Mouse (Mus musculus) liver, postnatal 0 days (tissue): ENCODE results near the gene Dock1. TPM values are rescaled to one million over a fixed set of nuclear protein-coding genes. Genes with fewer than 3 reads are reported as not detected.

Source experiments
- ATAC-seq: fragments of 200-750 bp; cut with Nextera tagmentation; 2 replicates; pipeline ENCODE4 v1.8.0; 2017; ENCODE audit warnings: mild to moderate bottlenecking, moderate library complexity
- DNase-seq: peaks from one replicate; pipeline ENCODE4 v3.0.0-alpha.2; 2016
- H3K27ac ChIP-seq: fragments of 300-500 bp; sonication (generic); 2 replicates; pipeline ENCODE4 v1.5.1; 2014; ENCODE audit warnings: antibody characterized with exemption, moderate library complexity, mild to moderate bottlenecking, low read depth
- H3K27me3 ChIP-seq: fragments of 300-500 bp; sonication (generic); 2 replicates; pipeline ENCODE4 v1.6.1; 2014; ENCODE audit warnings: low read length, control low read depth, mixed read lengths; ENCODE audit not compliant: insufficient read depth
- H3K36me3 ChIP-seq: fragments of 300-500 bp; sonication (generic); replicated peaks from 2 replicates; pipeline ENCODE4 v1.6.1; 2014; ENCODE audit warnings: mild to moderate bottlenecking, control low read depth, low read length, moderate library complexity, mixed read lengths; ENCODE audit not compliant: insufficient read depth
- H3K4me1 ChIP-seq: fragments of 300-500 bp; sonication (generic); 2 replicates; pipeline ENCODE4 v1.6.1; 2014; ENCODE audit warnings: antibody characterized with exemption, mild to moderate bottlenecking, control low read depth; ENCODE audit not compliant: insufficient read depth
- H3K4me2 ChIP-seq: fragments of 300-500 bp; sonication (generic); 2 replicates; pipeline ENCODE4 v1.6.1; 2014; ENCODE audit warnings: low read depth, mild to moderate bottlenecking, low read length, moderate library complexity, mixed read lengths
- H3K4me3 ChIP-seq: fragments of 300-500 bp; sonication (generic); 2 replicates; pipeline ENCODE4 v1.5.1; 2014; ENCODE audit warnings: low read depth, low read length
- H3K9ac ChIP-seq: fragments of 300-500 bp; sonication (generic); replicated peaks from 2 replicates; pipeline ENCODE4 v1.6.1; 2014; ENCODE audit warnings: mild to moderate bottlenecking, moderate library complexity
- H3K9me3 ChIP-seq: fragments of 300-500 bp; sonication (generic); 2 replicates; pipeline ENCODE4 v1.6.1; 2016; ENCODE audit warnings: mild to moderate bottlenecking, control low read depth, low read length, mixed read lengths
- CTCF ChIP-seq: sonication (generic); IDR thresholded peaks from 2 replicates; pipeline ENCODE4 v1.5.1; 2016; ENCODE audit warnings: antibody characterized with exemption, low read depth
- EP300 ChIP-seq: IDR thresholded peaks from 2 replicates; pipeline ENCODE4 v1.6.1; 2016; ENCODE audit warnings: antibody characterized with exemption, low read depth, mild to moderate bottlenecking
- WGBS: fragments of 180-500 bp; shearing (Covaris S2); extraction: QIAGEN DNeasy Blood & Tissue Kit; methylation state at CpG from one replicate; pipeline ENCODE4 v1.1.7; 2014; ENCODE audit not compliant: insufficient replicate concordance; 5-methylcytosine and 5-hydroxymethylcytosine counted together
- polyA plus RNA-seq: library from polyadenylated mRNA; unstranded; fragments of >200 nt; fragmentation: Nextera tagmentation; extraction: Ambion mirVana; gene quantifications from 2 replicates; pipeline ENCODE4 v1.2.1, GENCODE M21; 2015

Dock1 gene
- polyA plus RNA-seq, 1 experiment from 2014 or later, result 3.2 TPM

- 82% methylated on average over 5 of the region's 5 CpGs for WGBS
- Histone ChIP-seq H3K4me2 (no peak overlapping the region), H3K27me3 (no peaks in the 10 kb centered on the region), H3K36me3 (no peaks in the 10 kb centered on the region), H3K9me3 (no peaks in the 10 kb centered on the region), H3K9ac (no peak overlapping the region), H3K27ac (no peak overlapping the region), H3K4me1 (peaks cover 12% of the 10 kb centered on the region), H3K4me3 (no peak overlapping the region)
- ATAC-seq, result no peak
- no peak for TF ChIP-seq CTCF
- TF ChIP-seq EP300, result no peak
- DNase-seq, result no peak
These were observed 29.5 kb downstream of the Dock1 start for GRCm38 (mm10) chr7:134700001-134700400.

- Histone ChIP-seq H3K9me3 (no peaks in the 10 kb centered on the region), H3K4me1 (peaks cover 5% of the 10 kb centered on the region), H3K9ac (no peak overlapping the region), H3K36me3 (no peaks in the 10 kb centered on the region), H3K4me2 (no peak overlapping the region), H3K27me3 (no peaks in the 10 kb centered on the region), H3K4me3 (no peak overlapping the region), H3K27ac (no peak overlapping the region)
- ATAC-seq (no peak), DNase-seq (no peak)
- TF ChIP-seq EP300, result no peak
- TF ChIP-seq CTCF, result no peak
- 68% methylated on average over 5 of the region's 5 CpGs for WGBS
These were observed 32.0 kb downstream of the Dock1 start for GRCm38 (mm10) chr7:134702481-134702880.

GRCm38 (mm10) chr7:134703704-134704103 is 33.2 kb downstream of the Dock1 start:
- ATAC-seq, result no peak
- DNase-seq, result peak; percentile 45
- TF ChIP-seq CTCF (no peak), EP300 (no peak)

GRCm38 (mm10) chr7:134709226-134709853 is 38.9 kb downstream of the Dock1 start:
- no peaks in the 10 kb centered on the region for H3K27me3 ChIP-seq
- no peaks in the 10 kb centered on the region for H3K4me1 ChIP-seq
- no peaks in the 10 kb centered on the region for H3K36me3 ChIP-seq
- no peak overlapping the region for H3K9ac ChIP-seq
- no peaks in the 10 kb centered on the region for H3K9me3 ChIP-seq
- TF ChIP-seq CTCF, result no peak
- no peak for TF ChIP-seq EP300
- WGBS, result 47% methylated on average over 5 of the region's 5 CpGs
- ATAC-seq, result peak; percentile 53
- no peak overlapping the region for H3K27ac ChIP-seq
- no peak overlapping the region for H3K4me3 ChIP-seq
- no peak overlapping the region for H3K4me2 ChIP-seq
- peak; percentile 42 for DNase-seq

More at GRCm38 (mm10) chr7:134703704-134704103, 33.2 kb downstream of the Dock1 start:
- Histone ChIP-seq H3K4me1 (peaks cover 3% of the 10 kb centered on the region; the same call in 1 of the 2 replicates), H3K36me3 (no peaks in the 10 kb centered on the region), H3K27ac (no peak overlapping the region), H3K4me3 (no peak overlapping the region), H3K4me2 (no peak overlapping the region), H3K9ac (no peak overlapping the region), H3K9me3 (no peaks in the 10 kb centered on the region), H3K27me3 (no peaks in the 10 kb centered on the region)
- 64% methylated on average over 2 of the region's 2 CpGs for WGBS

GRCm38 (mm10) chr7:134711576-134711975 is 41.1 kb downstream of the Dock1 start:
- H3K27ac ChIP-seq, result no peak overlapping the region
- DNase-seq (no peak), ATAC-seq (no peak)
- H3K9me3 ChIP-seq, result no peaks in the 10 kb centered on the region
- 64% methylated on average over 1 of the region's 1 CpGs for WGBS
- no peaks in the 10 kb centered on the region for H3K27me3 ChIP-seq
- TF ChIP-seq EP300, result no peak
- TF ChIP-seq CTCF, result peak; percentile 46
- H3K9ac ChIP-seq, result no peak overlapping the region
- H3K4me3 ChIP-seq, result no peak overlapping the region
- no peak overlapping the region for H3K4me2 ChIP-seq
- no peaks in the 10 kb centered on the region for H3K36me3 ChIP-seq
- H3K4me1 ChIP-seq, result no peaks in the 10 kb centered on the region

GRCm38 (mm10) chr7:134719406-134719805 is 49.0 kb downstream of the Dock1 start:
- H3K9me3 ChIP-seq, result no peaks in the 10 kb centered on the region
- H3K4me1 ChIP-seq, result no peaks in the 10 kb centered on the region
- H3K36me3 ChIP-seq, result no peaks in the 10 kb centered on the region
- H3K4me2 ChIP-seq, result no peak overlapping the region
- ATAC-seq, result no peak
- DNase-seq, result no peak
- 85% methylated on average over 3 of the region's 3 CpGs for WGBS
- H3K9ac ChIP-seq, result no peak overlapping the region
- H3K27ac ChIP-seq, result no peak overlapping the region
- H3K4me3 ChIP-seq, result no peak overlapping the region
- no peaks in the 10 kb centered on the region for H3K27me3 ChIP-seq
- TF ChIP-seq EP300, result no peak
- no peak for TF ChIP-seq CTCF
